16 mouse cellular contexts compared by ENCODE assay signal in the genomic region with DNA sequence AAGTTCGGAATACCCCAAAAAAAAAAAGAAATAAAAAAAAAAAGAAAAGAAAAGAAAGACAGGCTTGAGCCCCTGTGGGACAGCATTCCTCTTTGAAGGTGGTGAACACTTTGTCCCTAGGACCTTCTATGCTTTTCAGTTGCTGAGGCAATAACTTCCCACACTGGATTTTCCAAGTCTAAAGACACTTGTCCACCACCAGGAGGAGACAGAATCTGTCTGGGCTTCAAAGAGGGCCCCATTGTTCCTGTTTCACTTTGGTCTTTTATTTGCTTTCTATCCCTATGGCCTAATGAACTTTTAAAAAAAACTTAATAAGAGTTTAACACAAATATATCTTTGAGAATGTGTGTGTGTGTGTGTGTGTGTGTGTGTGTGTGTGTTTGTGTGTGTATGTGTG.
DNase-seq lines count a peak whose midpoint lies in the region; ATAC-seq and TF ChIP-seq lines count a peak whose summit lies in the region.
"Had no signal": no experiment of that assay in that cellular context is flagged by ENCODE, and none has a peak within 500 bp of the region (broad histone marks: within the 10 kb centered on the region; RNA-seq: fewer than 3 reads in every experiment).

No protein-coding gene starts in this region.

- no peak for ATAC-seq in CD4-positive, CD25-positive, alpha-beta regulatory T cell, adult 4 months
- no peak for ATAC-seq in intestine, postnatal 0 days
- ATAC-seq in intestine, embryonic 15.5 days: no peak
- no peak for ATAC-seq in midbrain, postnatal 0 days (ENCODE audit: low FRiP score)
- no peak for ATAC-seq in midbrain, embryonic 13.5 days
- ATAC-seq: inflammation-experienced regulatory T-cells, adult 6 months; liver, embryonic 12.5 days had no signal

- no peak overlapping the region for H3K9ac ChIP-seq in intestine, postnatal 0 days (ENCODE audit: low read depth, low read length)
- no peak overlapping the region for H3K9ac ChIP-seq in intestine, embryonic 15.5 days
- H3K9ac ChIP-seq in midbrain, postnatal 0 days (replicated peaks; ENCODE audit: low read length, poor library complexity, severe bottlenecking): no peak overlapping the region
- H3K9ac ChIP-seq in midbrain, embryonic 13.5 days (replicated peaks): no peak overlapping the region
- H3K9ac ChIP-seq: embryonic facial prominence, embryonic 13.5 days; heart, embryonic 15.5 days; liver, embryonic 12.5 days had no signal

- H3K4me2 ChIP-seq in intestine, postnatal 0 days (replicated peaks; ENCODE audit: low read depth): no peak overlapping the region
- no peak overlapping the region for H3K4me2 ChIP-seq in intestine, embryonic 15.5 days (replicated peaks)
- no peak overlapping the region for H3K4me2 ChIP-seq in midbrain, postnatal 0 days (ENCODE audit: low read depth, low read length, poor library complexity, severe bottlenecking)
- no peak overlapping the region for H3K4me2 ChIP-seq in midbrain, embryonic 13.5 days (replicated peaks)
- H3K4me2 ChIP-seq: embryonic facial prominence, embryonic 13.5 days; heart, embryonic 15.5 days; liver, embryonic 12.5 days had no signal

- H3K9me3 ChIP-seq in intestine, postnatal 0 days (ENCODE audit: control insufficient read depth): no peaks in the 10 kb centered on the region
- no peaks in the 10 kb centered on the region for H3K9me3 ChIP-seq in intestine, embryonic 15.5 days
- H3K9me3 ChIP-seq in midbrain, postnatal 0 days (ENCODE audit: low read length): no peaks in the 10 kb centered on the region
- H3K9me3 ChIP-seq in midbrain, embryonic 13.5 days: no peaks in the 10 kb centered on the region
- H3K9me3 ChIP-seq: embryonic facial prominence, embryonic 13.5 days; heart, embryonic 15.5 days; liver, embryonic 12.5 days; midbrain, embryonic 10.5 days had no signal

- H3K4me3 ChIP-seq in intestine, postnatal 0 days (ENCODE audit: low read depth, low read length): no peak overlapping the region
- no peak overlapping the region for H3K4me3 ChIP-seq in intestine, embryonic 15.5 days (replicated peaks)
- no peak overlapping the region for H3K4me3 ChIP-seq in midbrain, postnatal 0 days (ENCODE audit: low read depth, low read length)
- H3K4me3 ChIP-seq in midbrain, embryonic 13.5 days (replicated peaks): no peak overlapping the region
- H3K4me3 ChIP-seq: embryonic facial prominence, embryonic 13.5 days; heart, embryonic 15.5 days; liver, embryonic 12.5 days; midbrain, embryonic 10.5 days had no signal

- no peaks in the 10 kb centered on the region for H3K27me3 ChIP-seq in intestine, postnatal 0 days (replicated peaks; ENCODE audit: control insufficient read depth, insufficient read depth, low read length)
- H3K27me3 ChIP-seq in intestine, embryonic 15.5 days (replicated peaks): no peaks in the 10 kb centered on the region
- no peaks in the 10 kb centered on the region for H3K27me3 ChIP-seq in midbrain, postnatal 0 days (ENCODE audit: insufficient read depth, low read length)
- H3K27me3 ChIP-seq in midbrain, embryonic 13.5 days: no peaks in the 10 kb centered on the region
- H3K27me3 ChIP-seq: embryonic facial prominence, embryonic 13.5 days; heart, embryonic 15.5 days; liver, embryonic 12.5 days had no signal

- peak; percentile 2 for DNase-seq in CD4-positive, CD25-positive, alpha-beta regulatory T cell, adult 2 months (ENCODE audit: low read depth, low spot score)
- no peak for DNase-seq in midbrain, postnatal 0 days (ENCODE audit: low spot score)
- no peak for DNase-seq in urinary bladder, postnatal 14 days (ENCODE audit: low spot score)
- DNase-seq in right cerebral cortex, postnatal 14 days: no peak
- DNase-seq: adrenal gland, postnatal 25 days; cerebellum, postnatal 36 days; kidney, postnatal 25 days had no signal

- peak; percentile 56 for TF ChIP-seq CTCF in intestine, postnatal 0 days (IDR thresholded peaks at IDR 0.05; ENCODE audit: low read depth)
- peak; percentile 33 for TF ChIP-seq CTCF in midbrain, postnatal 0 days (IDR thresholded peaks at IDR 0.05)

- no peaks in the 10 kb centered on the region for H3K4me1 ChIP-seq in intestine, postnatal 0 days (replicated peaks; ENCODE audit: control insufficient read depth, insufficient read depth, low read length)
- H3K4me1 ChIP-seq in intestine, embryonic 15.5 days (replicated peaks): no peaks in the 10 kb centered on the region
- no peaks in the 10 kb centered on the region for H3K4me1 ChIP-seq in midbrain, postnatal 0 days (ENCODE audit: insufficient read depth, low read length)
- H3K4me1 ChIP-seq in midbrain, embryonic 13.5 days (replicated peaks): no peaks in the 10 kb centered on the region
- H3K4me1 ChIP-seq: embryonic facial prominence, embryonic 13.5 days; heart, embryonic 15.5 days; liver, embryonic 12.5 days; midbrain, embryonic 10.5 days had no signal

- no peaks in the 10 kb centered on the region for H3K36me3 ChIP-seq in intestine, postnatal 0 days (ENCODE audit: control insufficient read depth, insufficient read depth)
- no peaks in the 10 kb centered on the region for H3K36me3 ChIP-seq in intestine, embryonic 15.5 days
- H3K36me3 ChIP-seq in midbrain, postnatal 0 days (ENCODE audit: insufficient read depth, low read length): no peaks in the 10 kb centered on the region
- no peaks in the 10 kb centered on the region for H3K36me3 ChIP-seq in midbrain, embryonic 13.5 days
- H3K36me3 ChIP-seq: embryonic facial prominence, embryonic 13.5 days; heart, embryonic 15.5 days; liver, embryonic 12.5 days; midbrain, embryonic 10.5 days had no signal

- no peak overlapping the region for H3K27ac ChIP-seq in intestine, postnatal 0 days (ENCODE audit: low read depth, low read length)
- H3K27ac ChIP-seq in intestine, embryonic 15.5 days: no peak overlapping the region
- H3K27ac ChIP-seq in midbrain, postnatal 0 days (ENCODE audit: low read depth, low read length): no peak overlapping the region
- no peak overlapping the region for H3K27ac ChIP-seq in midbrain, embryonic 13.5 days
- H3K27ac ChIP-seq: embryonic facial prominence, embryonic 13.5 days; heart, embryonic 15.5 days; liver, embryonic 12.5 days; midbrain, embryonic 10.5 days had no signal

- 86% methylated on average over 1 of the region's 1 CpGs for WGBS in intestine, postnatal 0 days
- WGBS in intestine, embryonic 15.5 days: 82% methylated on average over 1 of the region's 1 CpGs
- 100% methylated on average over 1 of the region's 1 CpGs for WGBS in midbrain, postnatal 0 days
- WGBS in midbrain, embryonic 13.5 days: 100% methylated on average over 1 of the region's 1 CpGs
